Mouse (Mus musculus): Measurements from ENCODE around the gene Nol6. TPM values are rescaled to one million over a fixed set of nuclear protein-coding genes. Genes with fewer than 3 reads are reported as not detected.

The Nol6 gene
- total RNA-seq, 2 experiments from 2014 or later = 54.9 to 56.2 TPM

DNA sequence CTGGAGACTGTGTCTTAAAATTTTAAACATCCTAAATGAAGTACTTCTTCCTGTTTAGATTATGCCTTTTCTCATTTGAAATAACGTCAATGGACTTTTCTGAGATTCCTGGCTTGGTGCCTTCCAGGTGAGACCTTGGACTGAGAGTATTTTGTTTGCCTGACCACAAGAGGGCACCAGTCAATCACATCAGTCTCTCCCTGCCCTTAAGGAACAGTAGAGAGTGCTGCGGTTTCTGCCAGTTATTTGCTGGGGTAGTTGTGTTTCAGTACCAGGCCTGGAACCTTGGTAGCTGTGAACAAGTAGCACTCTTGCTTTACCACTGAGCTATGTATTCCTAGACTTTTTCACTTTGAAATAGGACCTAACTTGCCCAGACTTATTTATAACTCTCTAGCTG, 5.2 kb upstream of the Nol6 start:
- no peak for DNase-seq (ENCODE audit: low spot score in 2 of 2)

DNA sequence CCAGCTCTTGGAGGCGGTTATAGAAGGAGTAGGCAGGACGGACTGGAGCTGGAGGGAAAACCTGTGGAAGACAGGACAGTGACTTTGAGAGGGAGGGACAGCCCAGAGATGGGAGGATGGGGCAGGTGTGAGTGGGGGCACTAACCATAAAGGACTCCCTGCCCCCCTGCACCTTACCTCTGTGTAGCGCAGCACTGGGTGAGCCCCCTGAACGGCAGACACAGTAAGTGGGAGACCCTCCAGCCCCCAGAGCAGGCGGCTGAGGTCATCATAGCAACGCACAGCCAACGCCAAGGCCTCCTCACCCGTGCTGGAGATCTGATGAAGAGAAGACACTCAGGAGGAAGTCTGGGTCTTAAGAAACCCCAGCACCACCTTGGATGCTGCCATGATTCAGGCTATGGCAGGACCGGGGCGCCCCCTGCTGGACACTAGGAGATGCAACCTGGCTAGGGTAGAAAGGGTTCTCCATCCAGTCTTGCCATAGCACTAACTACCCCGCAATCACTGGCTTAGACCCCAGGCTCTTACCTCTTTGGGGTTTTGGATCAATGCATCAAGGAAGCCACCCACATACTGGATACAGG, 5.5 kb downstream of the Nol6 start:
- DNase-seq (ENCODE audit: low spot score in 2 of 2) = peak in 1 of 2 experiments; percentile 48

DNA sequence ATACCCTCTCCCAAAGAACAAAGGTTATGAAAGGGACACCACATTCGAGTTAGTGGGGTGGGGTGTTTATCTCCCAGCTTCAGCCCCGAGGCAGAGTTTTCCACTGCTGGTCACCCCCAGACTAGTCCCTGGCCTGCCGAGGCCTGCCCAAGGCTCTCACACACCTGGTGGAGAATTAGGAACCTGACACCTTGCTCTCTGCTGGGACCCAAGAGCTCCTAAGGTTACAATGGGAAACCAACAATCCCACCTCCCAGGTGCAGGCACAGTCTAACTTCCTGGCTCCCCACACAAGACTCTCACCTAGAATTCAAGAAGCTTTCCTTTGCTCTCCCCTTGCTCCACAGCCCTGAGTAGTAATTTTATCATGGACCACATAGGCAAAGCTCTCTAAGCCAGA, 7.4 kb downstream of the Nol6 start:
- no peak for DNase-seq (ENCODE audit: low spot score in 2 of 2)

DNA sequence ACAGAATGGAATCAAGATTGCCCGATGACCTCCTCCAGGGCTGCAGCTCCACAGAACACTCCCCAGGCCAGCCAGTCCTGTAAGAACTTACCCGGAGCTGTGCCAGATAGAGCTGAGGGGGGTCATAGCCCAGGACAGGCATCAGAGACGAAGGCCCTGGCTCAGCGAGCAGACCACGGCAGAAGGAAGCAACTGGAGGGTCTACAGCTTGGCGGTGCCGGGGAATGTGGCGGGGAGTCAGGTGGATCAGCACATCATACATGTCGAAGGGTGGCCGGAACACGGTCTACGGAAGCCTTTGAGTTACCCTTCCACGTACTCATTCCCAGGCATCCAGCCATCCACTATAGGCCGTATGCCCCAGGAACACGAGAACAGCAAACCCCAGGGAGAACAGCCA, 8.5 kb downstream of the Nol6 start:
- DNase-seq (ENCODE audit: low spot score in 2 of 2) = no peak

DNA sequence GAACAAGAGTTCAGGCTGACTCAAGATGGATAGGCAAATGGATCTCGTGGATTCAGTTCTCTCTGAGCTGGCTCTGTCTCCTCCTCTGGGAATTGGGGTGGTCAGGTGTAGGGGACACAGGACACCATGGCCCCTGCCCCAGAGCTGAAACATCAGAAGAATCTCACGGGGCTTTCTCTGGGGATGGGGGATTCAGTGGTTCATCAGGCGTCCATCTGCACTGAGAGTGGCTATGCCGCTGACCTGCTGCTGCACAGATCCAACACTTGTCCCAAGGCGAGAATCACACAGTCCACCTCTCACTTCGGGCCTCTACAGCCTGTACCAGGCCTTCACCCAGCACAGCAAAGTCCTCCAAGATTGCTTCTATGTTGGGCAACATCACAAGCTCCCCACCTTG, 9.2 kb downstream of the Nol6 start:
- DNase-seq (ENCODE audit: low spot score in 2 of 2) = no peak

DNA sequence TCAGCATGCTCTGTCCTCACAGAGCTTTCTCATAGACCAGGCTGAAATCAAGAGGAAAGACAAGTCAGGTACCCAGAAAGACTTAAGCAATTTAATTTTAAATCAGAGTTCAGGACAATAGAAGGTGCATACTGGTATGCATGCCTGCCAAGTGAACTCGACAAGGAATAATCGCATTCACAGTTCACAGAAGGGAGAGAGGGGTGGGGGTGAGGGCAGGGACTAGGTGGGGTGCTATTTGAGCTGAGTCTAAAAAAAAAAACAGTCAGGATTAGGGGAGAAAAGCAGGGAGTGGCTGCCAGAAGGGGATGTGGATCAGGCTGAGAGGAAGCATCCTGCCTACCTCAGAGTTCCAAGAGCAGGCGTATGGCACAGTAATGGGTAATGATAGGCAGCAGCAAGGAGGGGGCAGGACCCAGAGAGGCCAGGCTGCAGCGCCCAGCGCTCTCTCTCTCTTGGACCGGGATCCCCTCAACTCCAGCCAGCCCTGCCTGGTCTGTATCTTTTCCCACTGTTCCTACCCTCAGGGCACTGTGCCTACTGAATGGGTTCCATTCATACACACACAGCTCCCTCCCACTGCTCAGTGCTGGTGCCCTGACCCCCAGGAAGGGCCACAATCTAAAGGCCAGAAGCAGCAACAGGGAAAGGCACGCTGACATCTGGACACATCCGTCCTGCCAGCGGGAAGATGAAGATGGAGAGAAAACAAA, 9.7 kb downstream of the Nol6 start:
- DNase-seq (ENCODE audit: low spot score in 2 of 2) = no peak

DNA sequence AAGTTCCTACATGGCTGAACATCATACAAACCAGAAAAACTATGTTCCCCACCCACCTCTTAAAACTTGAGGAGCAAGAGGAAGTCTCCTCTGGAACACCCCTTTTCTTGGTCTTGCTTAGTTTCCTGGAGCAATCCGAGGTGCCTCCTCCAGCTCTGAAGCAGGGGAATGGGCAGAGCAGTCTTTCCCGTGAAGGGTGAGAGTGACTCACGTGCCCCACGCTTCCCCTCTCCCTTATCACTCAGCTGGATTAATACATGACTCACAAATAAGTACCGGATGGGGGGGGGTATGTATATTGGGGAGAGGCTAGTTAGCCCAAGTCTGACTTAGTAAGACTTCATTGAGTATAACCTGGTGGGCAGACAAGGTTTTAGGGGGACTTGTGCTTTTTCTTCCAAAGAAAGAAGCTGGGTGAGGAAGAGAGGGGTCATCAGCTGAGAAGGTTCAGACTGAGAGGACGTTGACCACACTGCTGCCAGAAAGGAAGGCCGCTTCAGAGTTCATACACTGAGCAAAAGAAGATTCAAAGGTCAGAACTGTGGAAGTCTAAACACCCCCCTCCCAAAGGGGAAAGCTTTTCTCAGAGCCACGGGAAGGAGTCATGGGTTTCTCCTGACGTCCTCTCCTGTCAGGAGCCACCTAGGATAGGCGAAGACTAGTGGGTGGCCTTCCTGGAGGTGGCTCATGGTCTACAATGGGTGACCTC, 15.4 kb downstream of the Nol6 start:
- no peak for DNase-seq (ENCODE audit: low spot score in 2 of 2)

DNA sequence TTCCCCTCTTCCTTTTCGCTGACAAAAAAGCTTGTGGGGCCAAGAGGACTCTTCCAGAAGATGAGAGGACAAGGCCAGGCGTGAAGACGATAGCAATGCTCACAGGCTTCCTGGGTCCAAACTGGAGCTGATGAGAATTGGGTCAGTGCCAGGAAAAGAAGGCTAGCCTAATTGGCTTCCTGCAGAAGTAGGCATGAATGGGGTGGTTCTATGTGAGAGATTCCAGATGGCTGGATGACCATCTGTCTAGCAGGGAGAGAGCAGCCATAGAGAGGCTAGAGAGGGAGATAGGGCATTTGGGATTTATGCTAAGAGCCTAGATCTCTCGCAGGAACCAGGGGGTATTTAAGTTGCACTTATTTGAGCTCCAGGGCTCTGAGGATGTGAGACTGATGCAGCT, 16.8 kb downstream of the Nol6 start:
- DNase-seq (ENCODE audit: low spot score in 2 of 2) = no peak

DNA sequence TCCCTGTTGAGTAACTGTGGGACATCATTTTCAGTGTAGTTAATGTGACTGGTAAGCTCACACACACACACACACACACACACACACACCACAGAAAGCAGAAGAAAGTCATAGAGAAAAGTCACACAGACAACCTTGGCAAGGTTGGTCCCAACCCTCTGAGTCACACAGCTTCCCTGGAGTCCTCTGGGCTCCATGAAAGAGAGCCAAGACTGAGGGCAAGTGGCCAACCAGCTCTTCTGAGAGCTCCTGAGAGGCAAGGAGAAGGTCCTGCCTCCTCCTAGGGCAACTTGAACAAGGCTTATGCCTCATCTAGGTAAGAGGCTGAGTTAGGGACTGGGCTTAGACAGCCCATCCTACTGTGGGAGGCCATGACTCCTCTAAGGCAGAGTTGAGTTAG, 21.4 kb downstream of the Nol6 start:
- DNase-seq (ENCODE audit: low spot score in 2 of 2) = no peak

- no peak for DNase-seq (ENCODE audit: low spot score in 2 of 2)
Measured at GRCm38 (mm10) chr4:41100986-41101385, 23.3 kb downstream of the Nol6 start.

GRCm38 (mm10) chr4:41098577-41098951, 25.7 kb downstream of the Nol6 start:
- no peak for DNase-seq (ENCODE audit: low spot score in 2 of 2)

- DNase-seq (ENCODE audit: low spot score in 2 of 2) = no peak
Measured at GRCm38 (mm10) chr4:41097871-41098576, 26.2 kb downstream of the Nol6 start, which contains the start of gene Aqp3. TSS of gene Aqp3 (minus strand) at chr4:41098183.

DNA sequence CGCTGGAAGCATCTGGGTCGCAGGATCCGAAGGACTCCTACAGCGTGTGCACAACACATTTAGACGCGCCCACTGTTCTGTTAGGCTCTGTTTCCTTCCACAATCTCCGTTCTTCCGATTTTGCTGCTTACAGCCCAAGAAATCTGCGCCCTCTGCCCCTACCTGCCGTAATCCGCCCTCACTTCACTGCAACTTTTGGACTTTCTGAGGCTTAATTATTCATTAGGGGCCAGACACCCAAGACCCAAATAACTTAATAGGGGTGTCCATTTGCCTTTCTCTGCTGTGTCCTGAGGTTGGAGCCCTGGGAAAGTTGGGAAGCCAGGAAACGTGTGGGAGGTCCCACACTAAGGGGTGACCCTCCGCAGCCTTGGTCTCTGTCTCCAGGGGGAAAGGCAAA, 26.9 kb downstream of the Nol6 start:
- DNase-seq (ENCODE audit: low spot score in 2 of 2) = no peak

- no peak for DNase-seq (ENCODE audit: low spot score in 2 of 2)
Measured at GRCm38 (mm10) chr4:41096794-41097193, 27.5 kb downstream of the Nol6 start.

GRCm38 (mm10) chr4:41096169-41096568, 28.1 kb downstream of the Nol6 start:
- DNase-seq (ENCODE audit: low spot score in 2 of 2) = no peak

DNA sequence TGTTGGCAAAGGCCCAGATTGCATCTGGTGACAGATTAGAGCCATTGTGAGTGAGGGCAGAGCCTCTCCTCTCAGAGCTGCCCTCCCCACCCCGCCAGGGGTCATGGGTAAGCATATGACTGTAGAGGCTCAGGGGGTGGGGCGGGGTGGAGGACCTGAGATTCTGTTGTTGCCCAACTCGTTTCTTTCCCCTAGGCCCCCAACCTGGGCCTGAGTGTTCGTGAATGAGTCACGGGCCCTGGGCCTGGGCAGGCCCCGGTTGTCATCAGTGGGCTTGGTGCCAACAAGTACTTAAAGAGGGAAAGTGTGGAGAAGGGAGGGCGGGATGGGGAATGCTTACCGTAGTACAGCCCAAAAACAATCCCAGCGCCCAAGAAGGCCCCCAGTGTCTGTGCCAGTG, 29.9 kb downstream of the Nol6 start:
- DNase-seq (ENCODE audit: low spot score in 2 of 2) = no peak

GRCm38 (mm10) chr4:41092958-41093357, 31.3 kb downstream of the Nol6 start:
- DNase-seq (ENCODE audit: low spot score in 2 of 2) = no peak

- DNase-seq (ENCODE audit: low spot score in 2 of 2) = no peak
Measured at GRCm38 (mm10) chr4:41091391-41091790, 32.9 kb downstream of the Nol6 start.

GRCm38 (mm10) chr4:41089705-41090104, 34.5 kb downstream of the Nol6 start:
- DNase-seq (ENCODE audit: low spot score in 2 of 2) = no peak

DNA sequence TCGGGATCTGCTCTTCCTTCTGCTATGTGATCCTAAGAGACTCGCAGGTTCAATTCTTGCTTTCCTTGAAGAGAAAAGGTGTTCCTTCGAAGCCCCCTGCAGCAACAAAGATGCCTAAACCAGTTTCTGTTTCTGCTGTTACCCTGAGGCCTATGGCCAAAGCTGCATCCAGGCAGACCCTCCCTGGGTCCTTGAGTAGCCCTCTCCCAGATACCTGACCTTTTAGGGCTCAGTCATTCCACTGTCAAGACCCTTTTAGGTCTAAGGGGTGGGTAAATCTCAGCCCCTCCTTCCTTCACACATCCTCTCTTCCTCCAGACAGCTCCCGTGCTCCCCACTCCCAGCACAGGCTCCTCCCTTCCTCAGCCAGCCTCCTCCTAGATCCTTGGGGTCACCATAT, 35.1 kb downstream of the Nol6 start:
- no peak for DNase-seq (ENCODE audit: low spot score in 2 of 2)

DNA sequence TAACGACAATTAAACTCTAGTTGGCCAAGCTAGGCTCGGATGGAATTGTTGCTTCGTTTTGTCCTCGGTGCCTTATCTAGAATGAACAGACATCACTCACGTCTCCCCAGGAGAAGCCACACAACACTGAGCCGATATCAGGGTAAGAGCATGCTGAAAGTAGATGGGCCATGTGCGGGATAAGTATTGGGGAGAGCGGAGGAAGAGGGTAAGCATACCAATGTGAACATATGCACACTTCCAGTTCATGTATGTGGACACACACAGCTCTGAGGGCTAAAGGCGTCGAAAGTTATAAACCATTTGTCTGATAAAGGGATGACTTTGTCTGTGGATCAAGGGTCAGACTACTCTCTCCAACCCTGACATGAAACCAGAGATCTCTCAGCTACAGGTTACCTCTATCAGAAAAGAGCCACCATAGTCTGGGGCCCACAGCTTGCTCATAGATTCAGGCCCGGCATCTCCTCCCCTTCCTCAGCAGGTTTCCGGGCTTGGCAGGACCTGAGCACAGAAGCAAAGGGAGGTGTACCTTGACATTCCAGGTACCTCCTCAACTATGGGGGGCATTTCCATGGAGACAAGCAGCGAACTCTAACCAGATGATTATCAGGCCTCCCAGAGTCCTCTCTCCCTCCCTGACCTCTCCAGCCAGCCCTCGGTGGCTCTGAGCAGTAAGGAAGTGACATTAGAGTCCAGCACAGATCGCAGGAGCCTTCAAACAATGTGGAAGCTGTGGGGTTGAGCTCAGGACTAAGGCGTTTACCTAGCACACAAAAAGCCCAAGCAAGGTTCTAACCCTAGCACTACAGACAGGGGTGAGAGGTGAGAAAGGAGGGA, 36.6 kb downstream of the Nol6 start:
- DNase-seq (ENCODE audit: low spot score in 2 of 2) = no peak

Measured in adrenal gland, postnatal 4 days (tissue).